ENCODE assay signal across 22 mouse cellular contexts in the genomic region with DNA sequence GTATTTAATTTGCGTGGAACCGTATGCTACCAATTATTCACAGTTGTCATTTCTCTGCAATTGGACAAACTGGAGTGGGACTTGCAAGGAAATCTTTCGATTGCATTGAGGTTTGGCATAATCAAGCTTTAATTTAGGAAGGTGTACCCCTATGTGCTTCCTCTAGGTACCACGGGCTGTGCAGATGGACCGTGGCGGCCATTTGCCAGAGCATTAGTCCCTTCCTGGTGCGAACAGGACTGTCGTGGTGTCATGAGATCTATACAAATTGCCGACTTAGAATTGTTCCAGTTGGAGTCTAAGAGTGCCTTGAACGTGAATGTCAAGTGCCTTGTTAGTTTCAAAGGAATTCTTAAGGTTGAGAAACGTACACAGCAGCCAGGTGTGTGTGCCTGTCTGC. TPM values are rescaled to one million over a fixed set of nuclear protein-coding genes. Genes with fewer than 3 reads are reported as not detected.
DNase-seq lines count a peak whose midpoint lies in the region; ATAC-seq lines count a peak whose summit lies in the region.
"Had no signal": no experiment of that assay in that cellular context is flagged by ENCODE, and none has a peak within 500 bp of the region (broad histone marks: within the 10 kb centered on the region; RNA-seq: fewer than 3 reads in every experiment).

No protein-coding gene starts in this region.

- H3K27ac ChIP-seq in hindbrain, embryonic 11.5 days (ENCODE audit: low read depth, low read length) = no peak overlapping the region
- H3K27ac ChIP-seq in hindbrain, embryonic 13.5 days = no peak overlapping the region
- no peak overlapping the region for H3K27ac ChIP-seq in midbrain, embryonic 12.5 days (replicated peaks)
- H3K27ac ChIP-seq in midbrain, embryonic 16.5 days (ENCODE audit: low read length) = no peak overlapping the region
- H3K27ac ChIP-seq in forebrain, embryonic 15.5 days (replicated peaks) = no peak overlapping the region
- H3K27ac ChIP-seq in neural tube, embryonic 14.5 days (ENCODE audit: low read depth, low read length) = no peak overlapping the region
- H3K27ac ChIP-seq: embryonic facial prominence, embryonic 15.5 days; kidney, postnatal 0 days; left cerebral cortex, adult 2 months; liver, embryonic 13.5 days; lung, embryonic 15.5 days had no signal

- H3K27me3 ChIP-seq in hindbrain, embryonic 11.5 days (ENCODE audit: control insufficient read depth, insufficient read depth, low read length) = peaks cover 9% of the 10 kb centered on the region; the same call in 1 of the 2 replicates
- H3K27me3 ChIP-seq in hindbrain, embryonic 13.5 days = peaks cover 63% of the 10 kb centered on the region
- H3K27me3 ChIP-seq in midbrain, embryonic 12.5 days = peaks cover 79% of the 10 kb centered on the region
- H3K27me3 ChIP-seq in midbrain, embryonic 16.5 days (ENCODE audit: control insufficient read depth, insufficient read depth, low read depth, low read length) = peaks cover 3% of the 10 kb centered on the region
- no peaks in the 10 kb centered on the region for H3K27me3 ChIP-seq in forebrain, embryonic 15.5 days
- H3K27me3 ChIP-seq in neural tube, embryonic 14.5 days (ENCODE audit: control insufficient read depth, insufficient read depth, low read length) = no peaks in the 10 kb centered on the region
- H3K27me3 ChIP-seq: embryonic facial prominence, embryonic 15.5 days; liver, embryonic 13.5 days; lung, embryonic 15.5 days had no signal

- WGBS in hindbrain, embryonic 11.5 days = 71% methylated on average over 11 of the region's 11 CpGs
- WGBS in hindbrain, embryonic 13.5 days = 59% methylated on average over 11 of the region's 11 CpGs
- 62% methylated on average over 11 of the region's 11 CpGs for WGBS in midbrain, embryonic 12.5 days
- 47% methylated on average over 11 of the region's 11 CpGs for WGBS in midbrain, embryonic 16.5 days
- WGBS in forebrain, embryonic 15.5 days = 18% methylated on average over 11 of the region's 11 CpGs
- WGBS in neural tube, embryonic 14.5 days = 32% methylated on average over 11 of the region's 11 CpGs

- ATAC-seq in hindbrain, embryonic 11.5 days (ENCODE audit: low FRiP score) = peak; percentile 44
- ATAC-seq in hindbrain, embryonic 13.5 days (ENCODE audit: low FRiP score) = no peak
- peak; percentile 36; the same call in 1 of the 2 replicates for ATAC-seq in midbrain, embryonic 12.5 days (ENCODE audit: low FRiP score, low read depth)
- no peak for ATAC-seq in midbrain, embryonic 16.5 days
- ATAC-seq in forebrain, embryonic 15.5 days (replicated peaks) = peak; percentile 34; the same call in 1 of the 2 replicates
- ATAC-seq in neural tube, embryonic 14.5 days (ENCODE audit: low read depth) = peak; percentile 18; the same call in 1 of the 2 replicates
- ATAC-seq: CD4-positive, CD25-positive, alpha-beta regulatory T cell, adult 4 months; inflammation-experienced regulatory T-cells, adult 6 months had no signal

- no peak overlapping the region for H3K4me2 ChIP-seq in hindbrain, embryonic 11.5 days (replicated peaks; ENCODE audit: low read depth, low read length)
- no peak overlapping the region for H3K4me2 ChIP-seq in hindbrain, embryonic 13.5 days
- peak overlapping the region; percentile 30; the same call in 1 of the 2 replicates for H3K4me2 ChIP-seq in midbrain, embryonic 12.5 days (replicated peaks)
- no peak overlapping the region for H3K4me2 ChIP-seq in midbrain, embryonic 16.5 days (ENCODE audit: low read length)
- no peak overlapping the region for H3K4me2 ChIP-seq in forebrain, embryonic 15.5 days (replicated peaks)
- H3K4me2 ChIP-seq in neural tube, embryonic 14.5 days (ENCODE audit: low read depth, low read length) = no peak overlapping the region
- H3K4me2 ChIP-seq: embryonic facial prominence, embryonic 15.5 days; liver, embryonic 13.5 days; lung, embryonic 15.5 days had no signal

- no peak overlapping the region for H3K9ac ChIP-seq in hindbrain, embryonic 11.5 days (ENCODE audit: low read depth, low read length)
- no peak overlapping the region for H3K9ac ChIP-seq in hindbrain, embryonic 13.5 days
- no peak overlapping the region for H3K9ac ChIP-seq in midbrain, embryonic 12.5 days (replicated peaks)
- no peak overlapping the region for H3K9ac ChIP-seq in midbrain, embryonic 16.5 days (ENCODE audit: low read depth, low read length)
- no peak overlapping the region for H3K9ac ChIP-seq in forebrain, embryonic 15.5 days (replicated peaks)
- no peak overlapping the region for H3K9ac ChIP-seq in neural tube, embryonic 14.5 days (replicated peaks; ENCODE audit: low read depth, low read length)
- H3K9ac ChIP-seq: embryonic facial prominence, embryonic 15.5 days; liver, embryonic 13.5 days; lung, embryonic 15.5 days had no signal

- H3K9me3 ChIP-seq in hindbrain, embryonic 11.5 days (ENCODE audit: control insufficient read depth, low read length) = no peaks in the 10 kb centered on the region
- no peaks in the 10 kb centered on the region for H3K9me3 ChIP-seq in hindbrain, embryonic 13.5 days
- no peaks in the 10 kb centered on the region for H3K9me3 ChIP-seq in midbrain, embryonic 12.5 days
- no peaks in the 10 kb centered on the region for H3K9me3 ChIP-seq in midbrain, embryonic 16.5 days (replicated peaks; ENCODE audit: control insufficient read depth, low read length, poor library complexity, severe bottlenecking)
- no peaks in the 10 kb centered on the region for H3K9me3 ChIP-seq in forebrain, embryonic 15.5 days
- H3K9me3 ChIP-seq in neural tube, embryonic 14.5 days (ENCODE audit: control insufficient read depth, low read length) = no peaks in the 10 kb centered on the region
- H3K9me3 ChIP-seq: embryonic facial prominence, embryonic 15.5 days; liver, embryonic 13.5 days; lung, embryonic 15.5 days had no signal

- no peak overlapping the region for H3K4me3 ChIP-seq in hindbrain, embryonic 11.5 days (ENCODE audit: low read depth, low read length)
- no peak overlapping the region for H3K4me3 ChIP-seq in hindbrain, embryonic 13.5 days
- no peak overlapping the region for H3K4me3 ChIP-seq in midbrain, embryonic 12.5 days
- H3K4me3 ChIP-seq in midbrain, embryonic 16.5 days (ENCODE audit: low read depth, low read length) = no peak overlapping the region
- H3K4me3 ChIP-seq in forebrain, embryonic 15.5 days = no peak overlapping the region
- no peak overlapping the region for H3K4me3 ChIP-seq in neural tube, embryonic 14.5 days (ENCODE audit: low read depth, low read length)
- H3K4me3 ChIP-seq: embryonic facial prominence, embryonic 15.5 days; left cerebral cortex, adult 2 months; liver, embryonic 13.5 days; lung, embryonic 15.5 days; myocyte had no signal

- peak; percentile 10 for DNase-seq in hindbrain, embryonic 11.5 days (ENCODE audit: low spot score)
- no peak for DNase-seq in natural killer cell, adult 2 months (ENCODE audit: low spot score in 2 of 2)
- no peak for DNase-seq in cerebellum, postnatal 14 days
- DNase-seq: adrenal gland, postnatal 14 days; cerebellum, adult 9-10 months; gastrocnemius, postnatal 25 days; kidney, adult 2 months; liver, embryonic 13.5 days; lung, postnatal 4 days; thymus, postnatal 14 days had no signal

- no peaks in the 10 kb centered on the region for H3K36me3 ChIP-seq in hindbrain, embryonic 11.5 days (ENCODE audit: control insufficient read depth, insufficient read depth, low read length)
- H3K36me3 ChIP-seq in hindbrain, embryonic 13.5 days = no peaks in the 10 kb centered on the region
- H3K36me3 ChIP-seq in midbrain, embryonic 12.5 days = no peaks in the 10 kb centered on the region
- no peaks in the 10 kb centered on the region for H3K36me3 ChIP-seq in midbrain, embryonic 16.5 days (ENCODE audit: control insufficient read depth, insufficient read depth, low read length)
- no peaks in the 10 kb centered on the region for H3K36me3 ChIP-seq in forebrain, embryonic 15.5 days
- H3K36me3 ChIP-seq in neural tube, embryonic 14.5 days (ENCODE audit: control insufficient read depth, insufficient read depth, low read length) = no peaks in the 10 kb centered on the region
- H3K36me3 ChIP-seq: embryonic facial prominence, embryonic 15.5 days; liver, embryonic 13.5 days; lung, embryonic 15.5 days had no signal

- peaks cover 3% of the 10 kb centered on the region; the same call in 1 of the 2 replicates for H3K4me1 ChIP-seq in hindbrain, embryonic 11.5 days (replicated peaks; ENCODE audit: control insufficient read depth, insufficient read depth, low read length)
- peaks cover 21% of the 10 kb centered on the region for H3K4me1 ChIP-seq in hindbrain, embryonic 13.5 days (replicated peaks)
- H3K4me1 ChIP-seq in midbrain, embryonic 12.5 days = peaks cover 26% of the 10 kb centered on the region
- H3K4me1 ChIP-seq in midbrain, embryonic 16.5 days (ENCODE audit: control insufficient read depth, insufficient read depth, low read length) = peaks cover 9% of the 10 kb centered on the region
- H3K4me1 ChIP-seq in forebrain, embryonic 15.5 days = peaks cover 20% of the 10 kb centered on the region
- peaks cover 18% of the 10 kb centered on the region; the same call in 1 of the 2 replicates for H3K4me1 ChIP-seq in neural tube, embryonic 14.5 days (ENCODE audit: control insufficient read depth, insufficient read depth, low read length)
- H3K4me1 ChIP-seq: liver, embryonic 13.5 days; lung, embryonic 15.5 days had no signal

RNA-seq across cellular contexts. Expression of gene Dct, which starts 0.7 kb away (rescaled TPM):
- 3.1 and 4.9 TPM in 2 replicates for polyA plus RNA-seq in hindbrain, embryonic 11.5 days (2014; fragmentation: Nextera tagmentation; extraction: Ambion mirVana)
- polyA plus RNA-seq in hindbrain, embryonic 13.5 days (2015; fragmentation: Nextera tagmentation; extraction: Ambion mirVana) = 0.89 and 1.1 TPM in 2 replicates
- polyA plus RNA-seq in midbrain, embryonic 12.5 days (2016; fragmentation: Nextera tagmentation; extraction: Ambion mirVana) = 1.2 and 1.5 TPM in 2 replicates
- polyA plus RNA-seq in midbrain, embryonic 16.5 days (2015; fragmentation: Nextera tagmentation; extraction: Ambion mirVana) = 0.67 and 0.76 TPM in 2 replicates
- 7.2 and 7.3 TPM in 2 replicates for polyA plus RNA-seq in forebrain, embryonic 15.5 days (2015; fragmentation: Nextera tagmentation; extraction: Ambion mirVana)
- polyA plus RNA-seq in neural tube, embryonic 14.5 days (2014; fragmentation: Nextera tagmentation; extraction: Ambion mirVana) = 0.68 and 0.75 TPM in 2 replicates

Comparison
In these comparisons a context has a peak if more than half of its experiments do, and no peak if none do; other contexts are left out.
1. ATAC-seq: peak in hindbrain, embryonic 11.5 days (single experiment), midbrain, embryonic 12.5 days (single experiment), forebrain, embryonic 15.5 days (single experiment) and neural tube, embryonic 14.5 days (single experiment); none in hindbrain, embryonic 13.5 days (single experiment) and midbrain, embryonic 16.5 days (single experiment).